Mouse (Mus musculus) embryo, embryonic 11.5 days (tissue): ENCODE measurements around the gene Hacd1.
A peak's percentile ranks its signal among the peaks of the same experiment; 100 is the strongest.
"Not testable (repeated sequence)": the region's sequence is repeated elsewhere in the genome, so short reads cannot be mapped to it uniquely, and the experiment has no call there.

Experiments
- DNase-seq: peaks from one replicate; pipeline ENCODE4 v3.0.0-alpha.2; 2012; ENCODE audit warnings: low read depth, low spot score

Hacd1 gene

GRCm38 (mm10) chr2:14055566-14056331 lies at the start of gene Hacd1:
Gene Hacd1 (minus strand): TSS chr2:14056135.
- peak; percentile 81 for DNase-seq

DNA sequence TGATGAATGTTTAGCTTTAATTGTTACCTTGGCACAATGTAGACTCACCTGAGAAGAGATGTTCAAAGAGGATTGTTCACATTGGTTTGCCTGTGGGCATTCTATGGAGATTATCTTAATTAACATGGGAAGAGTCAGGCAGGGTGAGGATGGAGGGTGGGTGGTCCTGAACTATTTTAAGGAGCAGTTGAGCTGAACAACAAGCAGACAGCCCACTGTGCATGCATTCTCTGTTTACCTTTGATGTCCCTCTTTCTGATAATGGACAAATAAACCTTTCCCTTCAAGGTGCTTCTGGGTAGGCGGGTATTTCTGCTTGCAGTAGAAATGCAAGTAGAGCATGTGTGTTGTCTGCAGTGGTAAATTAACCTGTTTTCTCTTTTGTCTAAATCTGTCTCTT lies 48.0 kb upstream of the Hacd1 start:
- no peak for DNase-seq

GRCm38 (mm10) chr2:14102603-14103002 lies 46.7 kb upstream of the Hacd1 start:
- DNase-seq = no peak

- no peak for DNase-seq
These were observed 44.6 kb upstream of the Hacd1 start for GRCm38 (mm10) chr2:14100533-14100932.

DNA sequence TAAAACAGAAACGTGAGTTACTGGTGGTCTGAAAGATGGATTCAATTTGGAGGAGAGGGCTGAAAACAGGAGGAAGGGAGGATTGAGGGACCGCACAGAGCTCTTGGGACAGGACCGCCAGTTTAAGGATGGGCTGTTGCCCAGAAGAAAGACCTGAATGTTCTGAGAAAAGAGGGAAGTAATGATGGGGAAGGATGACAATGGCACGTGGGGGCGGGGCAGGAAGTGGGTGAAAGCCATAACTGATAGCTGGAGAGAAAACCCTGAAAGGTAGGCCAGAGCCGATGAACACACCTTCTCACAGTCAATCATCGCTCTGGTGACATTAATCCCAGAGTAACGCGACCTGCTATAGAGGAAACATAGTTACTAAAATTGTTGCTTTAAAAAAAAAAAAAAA lies 22.6 kb upstream of the Hacd1 start:
- not testable (repeated sequence) for DNase-seq

DNA sequence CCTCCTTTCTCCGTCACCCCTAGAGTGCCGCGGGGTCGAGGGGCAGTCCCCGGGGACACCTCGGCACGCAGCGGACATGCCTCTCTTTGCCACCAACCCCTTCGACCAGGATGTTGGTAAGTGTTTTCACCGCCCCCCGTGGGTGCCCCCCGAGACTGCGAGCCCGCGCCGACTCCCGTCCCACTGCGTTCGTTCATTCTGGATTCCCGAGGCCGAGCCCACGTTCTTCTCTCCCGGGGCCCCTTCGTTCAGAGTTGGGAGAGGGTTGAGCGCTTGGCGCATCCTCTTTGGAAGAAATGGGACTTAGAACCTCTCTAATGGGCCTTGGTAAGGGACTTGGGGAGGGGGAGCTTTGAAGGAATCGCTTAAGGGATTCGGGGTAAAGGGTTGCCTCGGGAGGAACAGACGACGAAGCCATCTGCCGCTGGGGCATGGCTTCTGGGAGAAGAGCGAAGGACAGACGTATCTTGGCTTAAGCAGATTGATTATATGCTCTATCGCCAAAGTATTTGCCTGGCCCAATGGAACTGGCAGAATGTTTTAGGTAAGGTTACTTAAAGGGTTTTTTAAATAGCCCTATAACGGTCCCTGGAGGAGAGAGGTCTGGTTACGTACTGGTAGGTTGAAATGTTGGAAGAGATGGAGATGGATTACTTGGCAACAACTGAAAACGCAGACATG lies 18.4 kb upstream of the Hacd1 start:
- no peak for DNase-seq

DNA sequence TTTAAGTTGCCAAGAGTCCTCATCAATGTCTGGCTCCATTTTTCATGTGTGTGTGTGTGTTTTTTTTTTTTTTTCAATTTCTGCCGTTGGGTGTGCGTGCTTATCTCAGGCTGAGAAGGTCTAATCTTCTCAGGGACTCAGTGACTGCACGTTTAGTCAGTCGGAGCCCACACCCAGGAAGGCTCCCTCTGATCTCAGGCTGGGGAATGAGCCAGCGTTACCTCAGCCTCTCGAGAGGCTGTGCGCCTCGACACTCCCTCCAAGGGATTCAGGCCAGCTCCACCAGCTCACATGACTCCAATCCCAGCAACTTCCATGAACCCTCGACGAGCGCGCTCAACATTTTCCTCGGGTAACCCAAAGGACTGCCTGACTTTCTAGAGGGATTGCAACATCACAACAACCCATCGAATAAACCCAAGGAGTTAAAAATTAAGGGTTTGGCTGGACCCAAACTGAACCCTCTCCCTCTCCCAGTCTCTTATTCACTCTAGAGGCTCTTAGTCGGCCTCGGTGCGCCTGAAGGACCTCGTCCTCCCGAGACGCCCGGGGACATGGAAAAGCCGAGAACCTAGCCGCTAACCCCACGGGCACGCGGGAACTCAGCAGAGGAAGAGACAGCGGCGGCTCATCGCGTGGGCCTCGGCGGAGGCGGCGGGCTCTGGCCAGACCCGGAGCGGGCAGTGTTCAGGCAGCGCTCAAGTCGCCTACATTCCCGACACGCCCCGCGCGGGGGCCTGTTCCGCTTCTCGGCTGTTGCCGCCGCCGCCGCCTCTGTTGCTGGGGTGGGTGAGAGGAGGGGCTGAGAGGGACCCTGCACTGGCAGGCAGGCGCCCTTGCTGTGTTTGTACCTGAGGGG lies 17.7 kb upstream of the Hacd1 start, which contains the start of gene Stam:
TSS of gene Stam (plus strand) at position 737 of the 859 bp plus-strand sequence.
- DNase-seq = peak; percentile 76

DNA sequence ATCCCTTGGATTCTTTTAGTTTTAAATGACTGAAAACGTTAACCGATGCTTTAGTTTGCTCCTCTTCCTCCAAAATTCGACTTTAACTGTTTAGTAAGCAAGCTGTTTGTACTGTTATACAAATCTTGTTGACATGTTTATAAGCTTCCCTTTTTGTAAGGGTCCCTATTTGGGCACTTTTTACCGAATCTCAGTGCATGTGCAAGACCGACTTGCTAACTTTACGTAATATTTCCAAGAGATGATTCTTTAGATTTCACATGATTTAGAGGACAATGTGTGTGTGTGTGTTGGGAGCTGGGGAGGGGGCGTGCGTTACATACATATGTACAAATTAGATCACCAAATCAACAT lies 17.1 kb upstream of the Hacd1 start:
- no peak for DNase-seq

- no peak for DNase-seq
These were observed 14.5 kb upstream of the Hacd1 start for GRCm38 (mm10) chr2:14070466-14070865.

GRCm38 (mm10) chr2:14069027-14069426 lies 13.1 kb upstream of the Hacd1 start:
- no peak for DNase-seq

- DNase-seq = no peak
These were observed 10.0 kb upstream of the Hacd1 start for GRCm38 (mm10) chr2:14065704-14066650.

DNA sequence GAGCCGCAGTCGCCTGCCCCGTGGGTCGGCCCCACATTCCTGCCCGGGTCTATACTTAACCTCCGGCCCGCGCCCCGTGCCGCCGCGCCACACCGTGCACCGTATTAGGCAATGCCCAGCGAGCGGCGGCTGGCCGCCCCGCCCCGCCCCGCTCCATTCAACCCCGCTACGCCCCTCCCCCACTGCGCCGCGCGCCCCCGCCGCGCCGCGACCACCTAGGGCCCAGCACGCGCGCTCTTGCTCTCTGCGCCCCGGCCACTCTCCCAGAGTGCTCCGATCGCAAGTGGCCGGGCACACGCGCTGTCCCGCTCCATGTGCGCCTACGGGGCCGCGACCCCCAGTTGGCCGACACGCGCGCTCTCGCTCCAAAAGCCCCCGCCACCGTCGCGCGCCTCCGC lies 768 bp downstream of the Hacd1 start:
- DNase-seq = peak; percentile 71

DNA sequence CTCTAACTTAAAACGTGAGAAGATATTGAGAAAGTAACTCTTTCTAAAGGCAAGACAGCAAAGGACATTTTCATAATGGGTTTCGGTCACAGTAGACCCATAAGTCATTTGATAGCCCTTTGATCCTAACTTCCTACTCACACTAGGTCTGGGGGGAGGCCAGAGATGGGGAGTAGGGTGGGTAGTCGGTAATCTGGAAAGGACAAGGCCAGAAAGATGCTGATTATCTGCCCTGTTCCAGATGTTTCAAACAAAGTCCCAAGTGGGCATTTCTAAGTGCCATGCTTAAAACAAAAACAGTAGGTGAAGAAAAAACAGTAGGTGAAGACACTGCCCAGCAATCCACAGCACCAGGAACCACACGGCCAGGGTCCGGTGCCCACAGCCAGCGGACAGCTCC lies 1.2 kb downstream of the Hacd1 start:
- peak; percentile 14 for DNase-seq

- no peak for DNase-seq
These were observed 1.8 kb downstream of the Hacd1 start for GRCm38 (mm10) chr2:14054163-14054562.

DNA sequence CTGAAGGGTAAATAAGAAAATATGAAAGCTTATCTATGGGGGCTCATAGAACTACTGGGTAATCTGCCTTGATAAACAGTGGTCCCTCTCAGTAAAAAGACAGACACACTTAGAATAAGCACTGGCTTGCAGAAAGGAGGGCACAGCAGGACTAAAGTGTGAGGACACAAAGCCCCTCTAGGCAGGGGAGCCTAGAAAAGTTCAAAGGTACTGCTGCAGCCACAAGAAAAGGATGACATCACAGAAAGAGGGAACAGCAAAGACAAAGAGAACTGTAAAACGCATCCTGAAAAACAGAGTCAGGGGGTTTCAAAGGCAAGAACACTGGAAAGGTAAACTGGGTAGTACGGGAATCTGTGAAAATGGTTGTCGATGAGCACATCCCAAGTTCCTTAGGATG lies 2.3 kb downstream of the Hacd1 start:
- DNase-seq = no peak

DNA sequence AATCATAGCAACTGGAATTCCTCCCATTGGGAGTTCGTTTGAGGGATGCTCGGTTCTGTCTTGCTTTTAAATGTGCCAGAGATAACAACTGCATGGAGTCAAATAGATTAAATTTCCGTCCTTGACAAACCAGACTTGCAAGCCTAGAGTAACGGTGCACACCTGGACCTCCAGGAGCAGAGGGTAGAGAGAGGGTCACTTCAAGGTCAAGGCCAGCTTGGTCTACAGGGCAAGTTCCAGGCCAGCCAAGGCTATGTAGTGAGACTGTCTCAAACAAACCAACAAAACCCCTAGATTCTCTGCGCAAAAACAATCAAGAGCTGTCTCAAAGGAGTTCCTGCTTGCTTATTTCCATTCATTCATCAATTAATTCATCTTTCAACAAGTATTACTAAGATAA lies 7.1 kb downstream of the Hacd1 start:
- DNase-seq = no peak

- peak; percentile 62 for DNase-seq
These were observed 7.6 kb downstream of the Hacd1 start for GRCm38 (mm10) chr2:14048381-14048780.

GRCm38 (mm10) chr2:14043577-14044170 lies 12.3 kb downstream of the Hacd1 start:
- no peak for DNase-seq

DNA sequence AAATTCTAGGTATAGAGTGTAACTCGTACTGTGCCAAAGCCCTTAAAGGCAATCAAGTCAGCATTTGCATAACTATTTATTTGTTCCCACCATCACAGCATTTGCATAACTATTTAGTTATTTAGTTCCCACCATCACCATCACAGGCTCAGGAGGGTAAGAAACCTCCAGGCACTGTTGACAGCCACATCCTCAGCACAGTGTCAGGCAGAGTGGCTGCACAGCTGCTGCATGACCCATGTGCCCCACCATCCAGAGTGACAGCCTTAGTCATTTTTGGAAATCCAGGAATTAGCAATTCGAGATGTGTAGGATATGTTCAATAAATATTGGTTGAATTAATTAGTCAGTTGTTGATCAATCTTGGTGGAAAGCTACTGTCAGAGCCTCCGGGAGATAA lies 12.9 kb downstream of the Hacd1 start:
- no peak for DNase-seq

GRCm38 (mm10) chr2:14041249-14041648 lies 14.7 kb downstream of the Hacd1 start:
- DNase-seq = no peak

- no peak for DNase-seq
These were observed 36.7 kb downstream of the Hacd1 start for GRCm38 (mm10) chr2:14019228-14019627.
